Mouse (Mus musculus): ENCODE measurements around the gene Lbhd1.
A peak's percentile ranks its signal among the peaks of the same experiment; 100 is the strongest.
"Not testable (repeated sequence)": the region's sequence is repeated elsewhere in the genome, so short reads cannot be mapped to it uniquely, and the experiment has no call there.

Gene Lbhd1

GRCm38 (mm10) chr19:8883616-8884015, at the start of gene Lbhd1, which contains the start of gene Gm49403:
TSS of gene Lbhd1 (plus strand) at chr19:8883732.
TSS of gene Gm49403 (plus strand) at chr19:8883930.
- no peak for DNase-seq

GRCm38 (mm10) chr19:8836327-8836726, 47.2 kb upstream of the Lbhd1 start:
- not testable (repeated sequence) for DNase-seq

GRCm38 (mm10) chr19:8837251-8837791, 46.2 kb upstream of the Lbhd1 start, which contains the start of gene Bscl2:
TSS of gene Bscl2 (plus strand) at chr19:8837467.
- DNase-seq = peak; percentile 89 to 90

DNA sequence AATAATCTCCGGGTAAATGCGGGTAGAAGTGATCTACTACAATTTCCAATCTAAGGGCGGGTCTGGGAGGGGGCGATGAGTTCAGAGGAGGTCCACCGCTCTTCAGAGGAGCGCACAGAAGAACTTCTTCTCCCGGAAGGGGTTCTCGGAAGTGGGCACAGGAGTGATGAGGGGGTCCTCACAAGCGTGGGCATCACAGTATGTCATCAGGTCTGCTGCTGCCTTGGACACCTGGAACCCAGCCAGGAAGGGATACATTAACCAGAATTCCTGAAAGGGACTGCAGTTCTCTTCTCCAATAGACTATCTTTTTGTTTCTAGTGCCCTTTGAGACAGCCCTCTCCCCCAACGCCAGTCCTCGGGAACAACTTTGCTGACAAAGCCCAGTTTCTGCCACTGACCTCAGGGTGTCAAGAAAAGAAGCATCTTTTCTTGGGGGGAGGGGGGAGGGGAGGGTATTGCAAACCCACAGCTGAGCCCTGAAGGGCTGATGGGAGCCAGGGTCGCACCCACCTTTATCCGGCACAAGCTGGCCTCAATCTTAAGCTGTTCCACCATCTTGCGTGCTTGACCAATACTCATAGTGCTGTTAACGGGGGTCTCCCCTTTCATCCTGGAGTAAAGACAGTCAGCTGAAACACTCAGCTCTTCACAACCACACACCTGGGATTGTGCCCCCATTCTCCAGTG, 45.3 kb upstream of the Lbhd1 start:
- peak; percentile 78 to 80 for DNase-seq

GRCm38 (mm10) chr19:8839103-8839907, 44.2 kb upstream of the Lbhd1 start, which contains the start of gene Gng3:
TSS of gene Gng3 (minus strand) at chr19:8839194.
- DNase-seq = peak; percentile 91 to 93

DNA sequence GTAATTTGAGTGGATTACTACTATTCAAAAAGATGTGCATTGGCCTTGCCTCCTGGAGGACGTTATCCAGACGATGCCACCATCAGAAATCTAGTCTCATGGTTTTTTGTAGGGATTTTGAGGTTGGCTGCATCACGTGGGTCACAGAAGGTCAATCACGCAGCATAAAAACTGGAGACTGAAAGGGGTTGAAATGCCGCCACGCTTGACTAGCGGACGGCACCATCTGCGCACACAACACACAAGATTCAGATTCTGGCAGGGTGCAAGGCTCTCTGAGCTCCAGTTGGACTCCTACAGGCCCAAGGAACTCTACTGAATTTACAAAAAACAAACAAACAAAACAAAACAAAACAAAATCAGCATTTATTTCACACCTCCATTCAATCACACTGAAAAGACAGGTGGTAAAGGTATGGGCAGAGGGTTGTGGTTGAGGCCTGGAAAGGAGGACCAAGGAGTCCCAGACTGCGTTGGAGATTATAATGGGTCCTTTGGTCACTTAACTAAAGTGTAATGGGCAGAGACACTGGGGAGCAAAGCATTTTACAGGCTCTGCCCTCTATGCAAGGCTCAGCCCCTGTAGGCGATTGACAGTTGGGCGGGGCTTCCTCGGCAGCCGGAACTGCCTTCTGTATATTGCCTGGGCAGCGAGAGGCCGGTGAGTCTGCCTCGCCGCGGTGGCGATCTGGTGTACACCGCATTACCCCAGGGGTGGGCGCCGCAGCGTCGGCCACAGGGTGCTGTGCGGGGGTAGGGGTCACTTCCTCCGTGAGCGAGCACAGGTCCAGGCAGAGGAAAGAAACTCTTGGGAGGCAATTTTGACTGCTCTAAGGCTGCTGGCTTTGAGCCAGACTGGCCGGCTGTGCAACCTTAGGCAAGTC, 43.4 kb upstream of the Lbhd1 start:
- DNase-seq = peak; percentile 85 to 87

DNA sequence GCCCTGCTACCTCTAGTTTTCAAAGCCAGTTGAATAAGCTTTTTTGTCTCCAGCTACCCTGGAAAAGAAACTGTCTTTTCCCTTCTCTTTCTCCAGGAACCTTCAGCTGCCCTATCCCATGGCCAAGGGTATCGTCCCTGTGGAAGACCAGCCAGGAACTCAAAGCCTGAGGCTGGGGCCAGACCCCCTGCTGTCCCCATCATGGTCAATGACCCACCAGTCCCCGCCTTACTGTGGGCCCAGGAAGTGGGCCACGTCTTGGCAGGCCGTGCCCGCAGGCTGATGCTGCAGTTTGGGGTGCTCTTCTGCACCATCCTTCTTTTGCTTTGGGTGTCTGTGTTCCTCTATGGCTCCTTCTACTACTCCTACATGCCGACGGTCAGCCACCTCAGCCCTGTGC, 42.5 kb upstream of the Lbhd1 start:
- peak in 1 of 2 experiments; percentile 61 for DNase-seq

- DNase-seq = no peak
Observed at GRCm38 (mm10) chr19:8842961-8843360, 40.6 kb upstream of the Lbhd1 start.

DNA sequence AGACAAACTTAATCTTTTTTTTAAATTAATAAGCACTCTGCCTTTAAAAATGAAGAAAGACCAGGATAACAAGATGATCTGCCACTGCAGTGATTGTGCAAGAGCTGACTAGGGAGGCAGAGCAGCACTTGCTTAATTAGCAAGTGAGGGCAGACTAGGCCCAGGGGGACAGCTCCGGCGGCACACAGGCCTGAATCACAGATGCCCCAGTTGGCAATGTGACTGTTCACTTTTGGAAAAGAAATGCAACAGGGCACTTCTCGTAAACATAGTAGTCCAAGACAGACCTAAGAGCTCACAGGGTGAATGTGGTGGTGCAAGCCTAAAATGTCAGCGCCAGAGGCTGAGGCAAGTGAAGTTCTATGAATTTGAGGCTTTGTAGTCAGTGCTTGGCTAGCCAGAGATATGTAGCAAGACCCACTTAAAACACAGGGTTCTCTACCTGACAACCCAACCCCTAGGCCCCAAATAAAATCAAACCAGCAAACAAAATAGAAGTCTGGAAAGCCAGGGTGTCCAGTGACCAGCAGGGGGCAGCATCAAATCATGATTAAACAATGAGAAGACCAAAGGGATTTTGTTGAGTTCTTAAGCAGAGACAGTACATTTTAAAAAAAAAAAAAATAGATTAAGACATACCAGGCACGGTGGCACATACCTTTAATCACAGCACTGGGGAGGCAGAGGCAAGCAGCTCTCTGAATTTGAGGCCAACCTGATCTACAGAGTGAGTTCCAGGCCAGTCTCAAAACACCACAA, 39.0 kb upstream of the Lbhd1 start:
- DNase-seq = peak; percentile 85 to 94

- no peak for DNase-seq
Observed at GRCm38 (mm10) chr19:8848356-8848755, 35.2 kb upstream of the Lbhd1 start.

DNA sequence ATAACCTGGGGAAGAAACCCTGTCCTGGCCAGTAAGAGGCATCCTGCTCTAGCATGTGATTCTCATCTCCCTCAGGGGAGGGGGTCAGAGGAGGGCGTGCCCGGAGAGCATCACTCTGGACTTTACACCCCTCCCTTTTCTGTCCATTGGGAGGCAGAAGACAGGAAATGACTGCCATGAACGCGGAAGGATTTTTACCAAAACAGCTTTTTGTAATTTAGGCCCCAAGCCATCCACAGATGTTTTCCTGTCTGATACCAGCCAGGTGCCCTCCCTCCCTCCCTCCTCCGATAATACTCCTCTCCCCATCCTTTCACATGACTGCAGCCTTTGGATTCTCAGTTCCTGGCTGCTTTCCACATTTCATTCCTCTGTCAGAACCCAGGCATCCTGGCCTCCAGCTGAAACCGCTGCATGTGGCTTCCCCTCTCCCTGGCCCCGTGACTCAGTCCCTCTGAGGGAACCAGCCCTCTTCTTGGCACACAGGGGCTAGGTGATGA, 33.1 kb upstream of the Lbhd1 start, which contains the start of gene Lrrn4cl:
Gene Lrrn4cl (plus strand): TSS at position 367 of the 500 bp plus-strand sequence.
- peak in 1 of 2 experiments; percentile 57 for DNase-seq

- DNase-seq = no peak
Observed at GRCm38 (mm10) chr19:8851639-8852038, 31.9 kb upstream of the Lbhd1 start.

DNA sequence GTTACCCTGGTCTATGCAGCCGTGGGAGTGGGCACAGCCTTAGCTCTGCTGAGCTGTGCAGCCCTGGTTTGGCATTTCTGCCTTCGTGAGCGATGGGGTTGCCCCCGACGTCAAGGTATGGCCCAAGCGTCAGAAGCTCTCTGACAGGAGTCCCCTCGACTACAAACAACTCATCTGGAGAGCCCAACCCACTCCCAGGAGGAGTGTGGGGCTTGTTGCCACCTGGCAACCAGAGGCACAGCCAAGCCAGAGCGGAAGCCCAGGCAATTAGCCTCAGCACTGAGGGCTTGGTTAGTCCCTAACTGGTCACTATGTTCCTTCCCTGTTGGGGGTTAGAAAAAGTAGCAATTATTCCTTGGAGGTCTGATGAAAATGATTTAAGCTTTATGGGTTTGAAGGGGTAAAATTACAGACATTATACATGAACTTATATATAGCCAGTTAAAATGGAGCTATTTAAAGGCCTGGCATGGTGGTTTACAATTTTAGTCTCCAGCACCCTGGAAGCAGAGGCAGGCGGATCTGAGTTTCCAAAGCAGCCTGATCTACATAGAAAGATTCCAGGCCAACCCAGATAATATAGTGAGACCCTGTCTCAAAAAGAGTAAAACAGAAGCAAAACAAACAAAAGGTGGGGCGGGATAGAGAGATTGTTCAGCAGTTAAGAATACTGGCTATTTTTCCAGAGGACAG, 31.1 kb upstream of the Lbhd1 start:
- DNase-seq = no peak

DNA sequence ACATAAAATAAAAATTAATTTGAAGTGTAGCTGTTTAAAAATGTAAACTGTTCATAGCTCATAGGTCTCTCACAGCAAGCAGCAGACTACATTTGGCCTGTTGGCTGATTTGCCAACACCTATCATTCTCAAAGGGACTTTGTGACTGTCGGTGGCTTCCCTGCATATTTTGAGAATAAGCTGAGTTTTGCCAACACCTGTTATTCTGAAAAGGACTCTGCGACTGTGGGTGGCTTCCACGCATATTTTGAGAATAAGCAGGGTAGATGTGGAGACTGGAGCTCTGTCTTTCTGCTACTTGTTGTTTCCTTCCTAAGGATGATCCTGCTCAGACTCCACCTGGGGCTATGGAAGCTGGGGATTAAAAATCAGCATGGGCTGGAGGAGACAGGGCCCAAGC, 30.4 kb upstream of the Lbhd1 start:
- no peak for DNase-seq

DNA sequence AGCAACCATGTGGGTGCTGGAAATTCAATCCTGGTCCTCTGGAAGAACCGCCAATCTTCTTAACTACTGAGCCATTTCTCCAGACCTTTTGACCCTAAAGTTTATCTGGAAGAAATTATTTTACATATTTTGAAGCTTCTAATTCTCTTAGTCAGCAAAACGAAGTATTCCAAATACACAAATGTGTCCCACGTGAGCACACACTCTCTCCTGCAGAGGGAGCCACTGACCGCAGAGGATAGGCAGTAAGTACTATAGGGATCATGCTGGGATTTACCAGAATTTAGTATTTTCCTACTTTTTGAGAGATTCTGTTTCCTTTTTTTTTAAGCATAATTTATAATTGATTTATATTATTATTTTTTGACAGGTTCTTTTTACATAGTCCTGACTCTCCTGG, 25.8 kb upstream of the Lbhd1 start:
- DNase-seq = peak in 1 of 2 experiments; percentile 69

GRCm38 (mm10) chr19:8859018-8859417, 24.5 kb upstream of the Lbhd1 start:
- no peak for DNase-seq

DNA sequence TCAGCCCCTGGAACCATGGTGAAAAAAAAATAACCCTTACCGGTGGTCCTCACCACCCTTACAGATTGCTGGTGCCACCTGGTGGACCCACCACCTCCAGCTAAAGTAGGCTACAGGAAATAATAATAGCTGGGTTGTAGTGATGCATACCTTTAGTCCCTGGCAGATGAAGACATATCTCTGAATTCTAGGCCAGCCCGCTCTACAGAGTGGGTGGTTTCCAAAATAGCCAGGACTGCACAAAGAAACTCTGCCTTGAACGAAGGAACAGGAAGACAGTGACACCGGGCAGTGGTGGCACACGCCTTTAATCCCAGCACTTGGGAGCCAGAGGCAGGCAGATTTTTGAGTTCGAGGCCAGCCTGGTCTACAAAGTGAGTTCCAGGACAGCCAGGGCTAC, 19.3 kb upstream of the Lbhd1 start:
- no peak for DNase-seq

GRCm38 (mm10) chr19:8870381-8870780, 13.2 kb upstream of the Lbhd1 start:
- DNase-seq = not testable (repeated sequence)

GRCm38 (mm10) chr19:8870838-8871237, 12.7 kb upstream of the Lbhd1 start:
- no peak for DNase-seq

GRCm38 (mm10) chr19:8871267-8872186, 12.0 kb upstream of the Lbhd1 start, which contains the start of gene Ubxn1:
TSS of gene Ubxn1 (plus strand) at chr19:8871496.
- peak; percentile 95 to 97 for DNase-seq
